In genomic region chr4:129399813-129400212, GRCm38 (mm10) we compare ENCODE assay signal across 30 mouse cellular contexts. TPM values are rescaled to one million over a fixed set of nuclear protein-coding genes. Genes with fewer than 3 reads are reported as not detected.
"Had no signal": no experiment of that assay in that cellular context is flagged by ENCODE, and none has a peak within 500 bp of the region (broad histone marks: within the 10 kb centered on the region; RNA-seq: fewer than 3 reads in every experiment).

No protein-coding gene starts in this region.

- H3K4me1 ChIP-seq: embryonic facial prominence, embryonic 10.5 days; embryonic facial prominence, embryonic 12.5 days; embryonic facial prominence, embryonic 13.5 days; embryonic facial prominence, embryonic 15.5 days; forebrain, embryonic 10.5 days; forebrain, embryonic 12.5 days; forebrain, embryonic 13.5 days; forebrain, embryonic 15.5 days had no signal

- H3K9ac ChIP-seq: embryonic facial prominence, embryonic 12.5 days; embryonic facial prominence, embryonic 13.5 days; embryonic facial prominence, embryonic 15.5 days; forebrain, embryonic 12.5 days; forebrain, embryonic 13.5 days; forebrain, embryonic 15.5 days; forebrain, postnatal 0 days had no signal

- DNase-seq: cerebellum, adult 9-11 months; cerebellum, postnatal 10 days; cerebellum, postnatal 14 days; cerebellum, postnatal 25 days; cerebellum, postnatal 36 days; embryo, embryonic 11 days; forebrain, postnatal 0 days; gastrocnemius, adult 2 months; gastrocnemius, postnatal 10 days; gastrocnemius, postnatal 14 days; gastrocnemius, postnatal 25 days; gastrocnemius, postnatal 36 days; heart, adult 18-20 months; heart, adult 2 months had no signal

- H3K36me3 ChIP-seq: embryonic facial prominence, embryonic 10.5 days; embryonic facial prominence, embryonic 12.5 days; embryonic facial prominence, embryonic 13.5 days; embryonic facial prominence, embryonic 15.5 days; forebrain, embryonic 10.5 days; forebrain, embryonic 12.5 days; forebrain, embryonic 15.5 days had no signal

- ATAC-seq: forebrain, embryonic 13.5 days; forebrain, embryonic 14.5 days; forebrain, embryonic 15.5 days; forebrain, embryonic 16.5 days; forebrain, postnatal 0 days had no signal

- H3K9me3 ChIP-seq: embryonic facial prominence, embryonic 10.5 days; embryonic facial prominence, embryonic 12.5 days; embryonic facial prominence, embryonic 13.5 days; embryonic facial prominence, embryonic 15.5 days; forebrain, embryonic 10.5 days; forebrain, embryonic 12.5 days; forebrain, embryonic 13.5 days; forebrain, embryonic 15.5 days had no signal

- H3K27ac ChIP-seq: embryonic facial prominence, embryonic 10.5 days; embryonic facial prominence, embryonic 12.5 days; embryonic facial prominence, embryonic 13.5 days; embryonic facial prominence, embryonic 15.5 days; forebrain, embryonic 10.5 days; forebrain, embryonic 12.5 days; forebrain, embryonic 13.5 days; forebrain, embryonic 15.5 days; gastrocnemius, adult 2 months; heart, adult 2 months had no signal

- H3K27me3 ChIP-seq: embryonic facial prominence, embryonic 12.5 days; embryonic facial prominence, embryonic 13.5 days; embryonic facial prominence, embryonic 15.5 days; forebrain, embryonic 12.5 days; forebrain, embryonic 13.5 days; forebrain, embryonic 15.5 days had no signal

- H3K4me3 ChIP-seq: embryonic facial prominence, embryonic 10.5 days; embryonic facial prominence, embryonic 12.5 days; embryonic facial prominence, embryonic 13.5 days; embryonic facial prominence, embryonic 15.5 days; erythroblast, embryonic 14.5 days; forebrain, embryonic 10.5 days; forebrain, embryonic 12.5 days; forebrain, embryonic 13.5 days; forebrain, embryonic 15.5 days; gastrocnemius, adult 2 months; heart, adult 2 months had no signal

RNA-seq across cellular contexts. Expression of gene Zbtb8b, which starts 40.8 kb away (rescaled TPM):
- total RNA-seq: common myeloid progenitor, adult 5-6 weeks; gastrocnemius, adult 18-20 months; gastrocnemius, adult 2 months; gastrocnemius, adult 8-10 months; gastrocnemius, postnatal 10 days; gastrocnemius, postnatal 14 days; gastrocnemius, postnatal 25 days; gastrocnemius, postnatal 36 days; gastrocnemius, postnatal 4 days; granulocyte monocyte progenitor cell, adult 5-6 weeks had no signal
- polyA plus RNA-seq: erythroblast, embryonic 14.5 days had no signal
